Mouse (Mus musculus) G1E (cell line): ENCODE data around the gene Arl15.

ENCODE experiments used
- CTCF ChIP-seq: IDR thresholded peaks from 2 replicates; pipeline ENCODE4 v1.5.1; 2012; ENCODE audit warnings: low read depth, low read length, inconsistent platforms, mixed read lengths
- GATA1 ChIP-seq: IDR thresholded peaks from 2 replicates; pipeline ENCODE4 v1.6.1; 2012; ENCODE audit warnings: borderline replicate concordance, low read length, inconsistent platforms, mixed read lengths
- TAL1 ChIP-seq: conservative IDR thresholded peaks from 2 replicates; pipeline ENCODE4 v1.6.1; 2012; ENCODE audit warnings: low read depth, low read length, inconsistent platforms, mixed read lengths

GRCm38 (mm10) chr13:113811141-113811540 is 16.8 kb downstream of the Arl15 start:
- no peak for TF ChIP-seq CTCF
- no peak for TF ChIP-seq TAL1
- TF ChIP-seq GATA1 = no peak
